Mouse (Mus musculus) cerebellum, adult 11-12 months (tissue): ENCODE results near the gene P2rx4.

ENCODE experiments used
- DNase-seq: peaks from one replicate; pipeline ENCODE4 v3.0.0; 2022

P2rx4 gene

GRCm38 (mm10) chr5:122704571-122704970 is 2.8 kb upstream of the P2rx4 start:
- no peak for DNase-seq

GRCm38 (mm10) chr5:122705174-122705573 is 2.2 kb upstream of the P2rx4 start:
- no peak for DNase-seq

- no peak for DNase-seq
These were observed 448 bp upstream of the P2rx4 start for GRCm38 (mm10) chr5:122706917-122707275.

- DNase-seq = no peak
These were observed 1.5 kb downstream of the P2rx4 start for GRCm38 (mm10) chr5:122708819-122709218.

GRCm38 (mm10) chr5:122715723-122716122 is 8.4 kb downstream of the P2rx4 start:
- DNase-seq = no peak

GRCm38 (mm10) chr5:122716793-122717192 is 9.4 kb downstream of the P2rx4 start:
- DNase-seq = no peak

- no peak for DNase-seq
These were observed 11.1 kb downstream of the P2rx4 start for GRCm38 (mm10) chr5:122718400-122718799.

- DNase-seq = no peak
These were observed 11.8 kb downstream of the P2rx4 start for GRCm38 (mm10) chr5:122719168-122719567.

- DNase-seq = no peak
These were observed 18.1 kb downstream of the P2rx4 start for GRCm38 (mm10) chr5:122725453-122725852.

GRCm38 (mm10) chr5:122726068-122726467 is 18.7 kb downstream of the P2rx4 start:
- peak; percentile 74 for DNase-seq

- DNase-seq = peak; percentile 50
These were observed 19.3 kb downstream of the P2rx4 start for GRCm38 (mm10) chr5:122726595-122726994.

- peak; percentile 62 for DNase-seq
These were observed 19.8 kb downstream of the P2rx4 start for GRCm38 (mm10) chr5:122727096-122727495.

GRCm38 (mm10) chr5:122730776-122731175 is 23.4 kb downstream of the P2rx4 start:
- DNase-seq = no peak

- DNase-seq = no peak
These were observed 24.0 kb downstream of the P2rx4 start for GRCm38 (mm10) chr5:122731321-122731720.

- no peak for DNase-seq
These were observed 24.8 kb downstream of the P2rx4 start for GRCm38 (mm10) chr5:122731991-122732673.

- DNase-seq = no peak
These were observed 26.5 kb downstream of the P2rx4 start for GRCm38 (mm10) chr5:122733881-122734280.

GRCm38 (mm10) chr5:122735853-122736252 is 28.5 kb downstream of the P2rx4 start:
- DNase-seq = no peak

GRCm38 (mm10) chr5:122736761-122737160 is 29.4 kb downstream of the P2rx4 start:
- DNase-seq = no peak

- no peak for DNase-seq
These were observed 36.6 kb downstream of the P2rx4 start for GRCm38 (mm10) chr5:122743880-122744422.

GRCm38 (mm10) chr5:122747950-122748349 is 40.6 kb downstream of the P2rx4 start:
- DNase-seq = no peak

- no peak for DNase-seq
These were observed 47.1 kb downstream of the P2rx4 start for GRCm38 (mm10) chr5:122754477-122754876.

- DNase-seq = no peak
These were observed 48.3 kb downstream of the P2rx4 start for GRCm38 (mm10) chr5:122755620-122756019.

GRCm38 (mm10) chr5:122756144-122756543 is 48.8 kb downstream of the P2rx4 start:
- DNase-seq = no peak

GRCm38 (mm10) chr5:122756680-122757079 is 49.3 kb downstream of the P2rx4 start:
- peak; percentile 86 for DNase-seq
